ENCODE assay signal across 11 mouse cellular contexts in genomic region chr17:86607981-86608380, GRCm38 (mm10).
"Had no signal": no experiment of that assay in that cellular context is flagged by ENCODE, and none has a peak within 500 bp of the region (broad histone marks: within the 10 kb centered on the region; RNA-seq: fewer than 3 reads in every experiment).

No protein-coding gene starts in this region.

- H3K36me3 ChIP-seq: liver, embryonic 13.5 days had no signal

- H3K9ac ChIP-seq: liver, embryonic 13.5 days had no signal

- H3K27ac ChIP-seq: left cerebral cortex, adult 2 months; liver, embryonic 13.5 days had no signal

- ATAC-seq: intestine, postnatal 0 days had no signal

- DNase-seq: layer of hippocampus, postnatal 36 days; liver, embryonic 13.5 days; lung, adult 2 months; lung, postnatal 14 days; lung, postnatal 4 days; midbrain, embryonic 14.5 days; thymus, adult 2 months; thymus, postnatal 25 days had no signal

- H3K9me3 ChIP-seq: liver, embryonic 13.5 days had no signal

- H3K4me3 ChIP-seq: left cerebral cortex, adult 2 months; liver, embryonic 13.5 days had no signal

- H3K4me2 ChIP-seq: liver, embryonic 13.5 days; midbrain, embryonic 11.5 days had no signal

- H3K27me3 ChIP-seq: liver, embryonic 13.5 days had no signal
